Mouse (Mus musculus) mouse trophoblast stem cell (cell line): ENCODE measurements around the gene Olfr1093.

Experiments used
- in situ Hi-C, 2 experiments: fragments of 300-500 bp; cut with MseI, MboI; formaldehyde crosslinking; loops; 2 replicates in 1 of 2; 3 replicates in 1 of 2; pipeline ENCODE4 v1.15.1; 2025

Gene Olfr1093

DNA sequence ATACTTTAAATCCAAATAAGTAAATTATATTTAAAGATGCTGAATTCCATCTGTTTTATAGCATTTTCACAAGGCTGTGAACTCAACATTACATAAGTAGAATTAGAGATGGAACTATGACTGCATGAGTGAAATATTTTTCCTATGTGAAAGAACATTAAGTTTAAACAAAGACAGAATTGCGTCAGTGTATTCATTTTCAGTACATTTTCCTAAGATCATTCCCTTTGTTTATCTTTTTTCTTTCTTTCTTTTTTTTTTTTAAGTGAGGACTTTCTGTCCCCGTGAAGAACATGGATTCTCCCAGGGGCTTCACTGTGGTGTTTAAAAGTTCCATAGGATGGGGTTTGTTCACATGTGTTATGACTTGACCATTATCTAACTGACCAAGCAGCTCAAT, at the start of gene Olfr1093:
Gene Olfr1093, plus strand, starts transcription at position 301 of the 400 bp plus-strand sequence.
- in situ Hi-C loops: no loop called here

DNA sequence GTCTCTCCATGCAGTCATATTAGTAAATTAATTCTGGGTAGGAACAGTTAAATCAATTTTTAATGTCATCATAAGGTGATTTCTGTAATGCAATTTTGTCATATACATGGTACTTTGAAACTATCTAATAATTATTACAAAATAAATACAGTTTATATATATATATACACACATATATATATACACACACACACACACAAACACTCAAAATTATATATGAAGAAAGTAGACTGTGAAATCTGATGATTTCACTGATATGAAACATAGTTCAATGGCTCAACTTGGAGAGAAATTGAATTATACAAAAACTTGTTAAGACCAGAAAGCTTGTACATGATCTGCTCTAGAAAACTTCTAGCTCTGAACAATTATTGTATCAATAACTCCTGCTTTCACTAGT, 48.7 kb upstream of the Olfr1093 start, which contains the start of gene Olfr1089:
Gene Olfr1089, minus strand, starts transcription at position 101 of the 400 bp plus-strand sequence.
- in situ Hi-C loops: no loop called here

DNA sequence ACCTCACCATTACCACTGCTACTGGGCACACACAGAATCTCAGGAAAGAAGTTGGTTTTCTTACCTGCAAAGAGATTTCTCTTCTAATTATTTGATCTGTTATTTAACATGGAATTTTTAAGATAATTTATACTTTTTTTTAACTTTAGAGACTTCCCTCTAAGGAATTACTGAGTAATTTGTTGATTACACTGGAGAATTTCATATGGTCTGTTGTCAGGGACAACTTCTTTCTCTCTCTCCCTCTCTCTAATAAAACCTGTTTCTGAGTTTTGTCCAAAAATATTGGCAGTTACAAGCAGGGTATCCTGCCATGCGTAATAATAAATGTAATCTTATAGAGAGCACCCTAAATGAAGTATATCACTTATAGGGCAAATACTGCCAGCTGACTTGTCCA, 23.4 kb upstream of the Olfr1093 start, which contains the start of gene Olfr1090:
Gene Olfr1090, minus strand, starts transcription at position 101 of the 400 bp plus-strand sequence.
- in situ Hi-C loops: no loop called here

DNA sequence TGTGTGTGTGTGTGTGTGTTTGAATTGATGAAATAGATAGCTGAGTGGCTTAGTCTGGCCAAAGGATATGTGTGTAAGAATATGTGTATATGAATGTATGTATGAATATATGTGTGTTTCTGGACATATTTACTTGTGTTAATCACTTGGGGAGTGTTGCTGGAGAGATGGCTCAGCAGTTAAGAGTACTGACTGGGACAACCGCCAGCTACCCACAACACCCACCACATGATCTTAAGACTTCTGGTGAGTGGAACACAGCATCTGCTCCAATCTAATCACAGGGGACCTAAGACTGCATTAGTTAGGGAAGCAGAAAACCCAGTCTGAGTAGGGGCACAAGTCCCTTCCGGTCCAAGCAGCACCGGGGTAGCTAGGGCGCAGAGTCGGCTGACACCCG, 21.2 kb upstream of the Olfr1093 start:
- in situ Hi-C loops: no loop called here

GRCm38 (mm10) chr2:86809918-86810317, 27.6 kb downstream of the Olfr1093 start, which contains the start of gene Olfr141:
Gene Olfr141, minus strand, starts transcription at chr2:86810018.
- in situ Hi-C loops: no loop called here

- in situ Hi-C loops: no loop called here
Observed at GRCm38 (mm10) chr2:86824363-86824762, 42.1 kb downstream of the Olfr1093 start, which contains the start of gene Olfr1094. Gene Olfr1094, plus strand, starts transcription at chr2:86824663.
